Mouse (Mus musculus) G1E-ER4 (cell line): Measurements from ENCODE around the gene Aff4. TPM values are rescaled to one million over a fixed set of nuclear protein-coding genes. Genes with fewer than 3 reads are reported as not detected.

Experiments used
- GATA1 ChIP-seq: IDR thresholded peaks from one replicate; pipeline ENCODE4 v1.8.0; 2012; ENCODE audit warnings: low read length, inconsistent platforms
- polyA plus RNA-seq: library from polyadenylated mRNA; stranded (reverse); fragments of >175 nt; gene quantifications from 2 replicates; pipeline ENCODE4 v1.2.3, GENCODE M21; 2012

The Aff4 gene
- polyA plus RNA-seq, result 4.1 and 4.5 TPM in 2 replicates

- no peak for TF ChIP-seq GATA1
Measured at GRCm38 (mm10) chr11:53350291-53351223, at the start of gene Aff4. TSS of gene Aff4 (plus strand) at chr11:53350833.

- TF ChIP-seq GATA1, result no peak
Measured at GRCm38 (mm10) chr11:53301167-53301515, 49.5 kb upstream of the Aff4 start.

- TF ChIP-seq GATA1, result no peak
Measured at GRCm38 (mm10) chr11:53304044-53304840, 46.4 kb upstream of the Aff4 start.

- TF ChIP-seq GATA1, result no peak
Measured at GRCm38 (mm10) chr11:53306965-53307364, 43.7 kb upstream of the Aff4 start.

GRCm38 (mm10) chr11:53307558-53308065 is 43.0 kb upstream of the Aff4 start:
- TF ChIP-seq GATA1, result no peak

GRCm38 (mm10) chr11:53308251-53308864 is 42.3 kb upstream of the Aff4 start:
- peak; percentile 85 for TF ChIP-seq GATA1

GRCm38 (mm10) chr11:53308884-53309310 is 41.7 kb upstream of the Aff4 start:
- no peak for TF ChIP-seq GATA1

- no peak for TF ChIP-seq GATA1
Measured at GRCm38 (mm10) chr11:53311385-53311784, 39.2 kb upstream of the Aff4 start.

- TF ChIP-seq GATA1, result no peak
Measured at GRCm38 (mm10) chr11:53314770-53315173, 35.9 kb upstream of the Aff4 start.

GRCm38 (mm10) chr11:53316996-53317395 is 33.6 kb upstream of the Aff4 start:
- no peak for TF ChIP-seq GATA1

- TF ChIP-seq GATA1, result no peak
Measured at GRCm38 (mm10) chr11:53318041-53318440, 32.6 kb upstream of the Aff4 start.

GRCm38 (mm10) chr11:53324512-53324968 is 26.1 kb upstream of the Aff4 start, which contains the start of gene Zcchc10:
TSS of gene Zcchc10 (plus strand) at chr11:53324679.
- no peak for TF ChIP-seq GATA1

- TF ChIP-seq GATA1, result peak; percentile 56
Measured at GRCm38 (mm10) chr11:53330325-53330724, 20.3 kb upstream of the Aff4 start.

GRCm38 (mm10) chr11:53331121-53331520 is 19.5 kb upstream of the Aff4 start:
- no peak for TF ChIP-seq GATA1

GRCm38 (mm10) chr11:53332076-53332680 is 18.5 kb upstream of the Aff4 start:
- TF ChIP-seq GATA1, result no peak
